Mouse (Mus musculus): ENCODE data around the gene Grb2. TPM values are rescaled to one million over a fixed set of nuclear protein-coding genes. Genes with fewer than 3 reads are reported as not detected.

The Grb2 gene
- total RNA-seq (2022) = 100 to 1,000 TPM; 206 to 217 (median 212) TPM

GRCm38 (mm10) chr11:115708209-115708876, at the start of gene Grb2:
Grb2 (minus strand) TSS chr11:115708597.
- DNase-seq (ENCODE audit: low spot score in 2 of 2) = peak; percentile 87 to 96

DNA sequence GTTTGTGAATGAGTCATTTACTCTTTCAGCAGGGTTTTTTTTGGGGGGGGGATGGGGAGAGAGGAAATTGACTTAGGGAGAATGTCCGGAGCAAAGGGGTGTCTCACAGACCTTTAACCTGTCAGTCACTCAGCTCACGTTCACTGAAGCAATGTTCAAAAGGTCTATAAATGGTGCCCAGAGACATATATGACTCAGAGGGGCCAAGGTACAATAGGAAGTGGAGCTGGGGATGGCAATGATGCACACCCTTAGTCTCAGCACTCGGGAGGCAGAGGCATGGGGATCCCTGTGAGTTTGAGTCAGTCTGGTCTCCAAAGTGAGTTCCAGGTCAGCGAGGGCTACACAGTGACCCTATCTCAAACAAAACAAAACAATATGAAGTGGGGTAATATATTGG, 45.1 kb upstream of the Grb2 start:
- DNase-seq (ENCODE audit: low spot score in 2 of 2) = no peak

- DNase-seq (ENCODE audit: low spot score in 2 of 2) = no peak
Measured at GRCm38 (mm10) chr11:115752653-115753052, 44.3 kb upstream of the Grb2 start.

- DNase-seq (ENCODE audit: low spot score in 2 of 2) = no peak
Measured at GRCm38 (mm10) chr11:115751725-115752124, 43.3 kb upstream of the Grb2 start.

DNA sequence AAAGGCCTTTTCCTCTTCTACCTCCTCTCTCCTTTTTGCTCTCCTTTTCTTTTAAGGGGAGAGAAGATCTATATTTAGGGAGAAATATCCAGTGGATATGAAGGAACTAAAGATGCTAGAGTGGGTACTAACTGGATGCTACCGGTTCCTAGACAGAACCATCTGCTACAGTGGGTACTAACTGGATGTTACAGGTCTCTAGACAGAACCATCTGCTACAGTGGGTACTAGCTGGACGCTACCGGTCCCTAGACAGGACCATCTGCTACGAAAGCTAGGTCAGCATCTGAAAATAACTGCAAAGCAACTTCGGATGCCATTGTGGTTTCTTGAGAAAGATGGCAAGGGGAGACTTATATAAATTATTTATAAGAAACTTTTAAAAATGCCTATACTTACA, 41.4 kb upstream of the Grb2 start:
- peak in 1 of 2 experiments; percentile 18 for DNase-seq (ENCODE audit: low spot score in 2 of 2)

DNA sequence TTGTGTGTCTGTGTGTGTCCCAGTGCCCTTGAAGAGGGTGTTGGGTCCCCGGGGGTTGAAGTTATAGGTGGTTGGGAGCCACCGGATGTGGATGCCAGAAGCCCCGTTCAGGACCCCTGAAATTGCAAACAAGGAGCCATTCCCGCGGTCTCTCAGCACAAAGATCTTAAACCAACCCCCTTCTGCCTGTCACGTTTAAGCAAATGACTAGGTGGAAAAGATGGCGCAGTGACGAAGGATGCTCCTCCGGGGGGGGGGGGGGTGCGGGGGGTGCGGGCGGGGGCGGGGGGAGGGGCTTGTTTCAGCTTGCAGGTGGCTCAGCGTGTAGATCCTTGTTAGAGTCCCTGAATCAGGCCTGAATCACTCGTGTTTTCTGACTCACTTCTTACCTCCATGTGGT, 39.0 kb upstream of the Grb2 start:
- DNase-seq (ENCODE audit: low spot score in 2 of 2) = no peak

- DNase-seq (ENCODE audit: low spot score in 2 of 2) = no peak
Measured at GRCm38 (mm10) chr11:115746762-115747161, 38.4 kb upstream of the Grb2 start.

DNA sequence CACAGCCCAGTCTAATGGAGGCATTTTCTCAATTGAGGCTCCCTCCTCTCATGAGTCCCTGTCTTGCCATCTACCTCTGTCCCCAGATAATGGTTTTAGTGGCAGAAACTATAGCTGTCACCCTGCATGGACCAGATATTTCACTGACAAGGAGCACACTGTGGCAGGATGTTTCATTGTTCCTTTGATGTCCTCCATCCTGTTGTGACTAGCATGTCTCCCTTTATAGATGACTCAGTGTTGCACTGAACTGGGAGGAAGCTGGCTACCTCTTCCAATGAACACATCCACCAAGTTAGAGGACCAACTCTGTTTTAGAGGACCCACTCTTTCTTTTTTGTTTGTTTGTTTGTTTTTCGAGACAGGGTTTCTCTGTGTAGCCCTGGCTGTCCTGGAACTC, 37.7 kb upstream of the Grb2 start:
- DNase-seq (ENCODE audit: low spot score in 2 of 2) = no peak

DNA sequence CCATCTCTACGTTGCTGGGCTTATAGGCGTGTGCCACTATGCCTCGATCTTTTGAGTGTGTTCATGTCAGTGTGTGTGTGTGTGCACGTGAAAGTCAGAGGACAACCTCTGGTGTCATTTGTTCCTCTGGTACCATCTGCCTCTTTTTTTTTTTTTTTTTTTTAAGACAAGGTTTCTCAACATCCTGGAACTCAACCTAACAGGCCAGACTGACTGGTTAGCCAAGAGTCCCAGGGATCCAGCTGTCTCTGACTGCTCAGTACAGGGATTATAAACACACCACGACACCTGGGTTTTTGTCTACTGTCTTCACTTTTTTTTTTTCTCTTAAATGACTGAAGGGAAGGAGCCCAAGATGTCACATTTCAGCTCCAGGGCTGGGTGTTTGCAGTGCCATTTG, 36.0 kb upstream of the Grb2 start:
- DNase-seq (ENCODE audit: low spot score in 2 of 2) = no peak

DNA sequence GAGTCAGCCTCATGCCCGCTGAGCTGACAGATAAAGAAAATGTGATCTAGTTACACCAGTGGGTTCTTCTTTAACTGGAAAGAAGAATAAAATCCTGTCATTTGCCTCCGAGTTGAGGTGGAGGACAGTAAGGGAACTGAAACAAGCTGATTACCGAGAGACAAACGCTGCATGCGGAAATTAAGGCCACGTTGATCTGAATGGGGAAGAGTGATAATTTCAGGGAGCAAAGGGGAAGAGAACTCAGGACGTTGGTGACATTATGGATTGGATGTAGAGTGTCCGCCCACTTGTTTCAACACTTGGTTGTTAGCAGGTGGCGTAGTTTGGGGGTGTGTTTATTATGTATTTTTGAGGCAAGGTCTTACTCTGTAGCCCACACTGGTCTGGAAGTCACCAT, 34.5 kb upstream of the Grb2 start:
- DNase-seq (ENCODE audit: low spot score in 2 of 2) = no peak

GRCm38 (mm10) chr11:115741070-115741469, 32.7 kb upstream of the Grb2 start:
- no peak for DNase-seq (ENCODE audit: low spot score in 2 of 2)

DNA sequence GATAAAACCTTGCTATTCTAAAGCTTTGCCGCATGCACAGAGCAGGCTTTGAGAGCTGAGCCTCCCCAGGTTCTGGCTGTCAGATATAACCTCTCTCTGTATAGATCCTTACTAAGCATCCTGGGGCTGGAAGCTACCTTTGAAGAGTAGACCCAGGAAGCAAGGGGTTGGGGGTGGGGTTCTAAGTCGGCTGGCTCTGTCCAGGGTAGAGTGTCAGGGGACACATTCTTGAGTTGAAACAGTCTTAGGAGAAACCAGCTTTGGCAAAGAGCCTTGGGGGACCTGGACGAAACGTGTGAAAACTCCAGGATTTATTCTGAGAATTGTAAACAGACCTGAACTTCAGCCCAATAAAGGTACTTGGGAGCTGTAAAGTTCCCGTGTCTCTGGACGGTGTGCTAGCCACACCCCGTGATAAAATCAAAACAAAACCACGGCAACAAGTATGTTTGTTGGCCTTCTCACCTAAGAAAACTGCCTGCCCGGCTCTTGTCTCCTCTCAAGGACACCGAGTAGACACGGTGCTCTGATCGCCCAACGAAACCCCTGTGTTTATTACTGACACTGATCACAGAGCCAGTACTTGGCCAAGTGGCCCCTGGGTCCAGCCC, 30.0 kb upstream of the Grb2 start:
- no peak for DNase-seq (ENCODE audit: low spot score in 2 of 2)

- DNase-seq (ENCODE audit: low spot score in 2 of 2) = no peak
Measured at GRCm38 (mm10) chr11:115737608-115738208, 29.3 kb upstream of the Grb2 start.

- DNase-seq (ENCODE audit: low spot score in 2 of 2) = no peak
Measured at GRCm38 (mm10) chr11:115734041-115734686, 25.8 kb upstream of the Grb2 start.

- DNase-seq (ENCODE audit: low spot score in 2 of 2) = no peak
Measured at GRCm38 (mm10) chr11:115723231-115723630, 14.8 kb upstream of the Grb2 start.

DNA sequence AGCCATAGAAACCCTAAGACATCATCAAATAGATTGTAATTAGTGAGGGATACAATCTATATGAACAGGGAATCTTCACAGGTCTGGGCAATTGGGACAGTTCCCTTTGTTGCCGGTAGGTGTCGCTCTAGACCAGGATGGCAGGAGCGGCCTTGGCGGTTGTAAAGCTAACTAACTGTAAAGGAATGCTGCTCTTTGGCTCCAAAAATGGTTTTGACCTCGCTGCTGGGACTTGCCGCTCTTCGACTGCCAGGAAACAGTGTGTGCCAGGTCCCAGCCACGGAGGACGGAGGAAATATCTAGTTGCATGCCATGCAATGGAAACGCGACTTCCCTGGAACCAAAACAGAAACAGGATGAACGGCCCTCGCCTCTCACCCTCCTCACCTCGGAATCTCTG, 14.2 kb upstream of the Grb2 start:
- peak; percentile 38 to 81 for DNase-seq (ENCODE audit: low spot score in 2 of 2)

GRCm38 (mm10) chr11:115717660-115718390, 9.4 kb upstream of the Grb2 start:
- no peak for DNase-seq (ENCODE audit: low spot score in 2 of 2)

DNA sequence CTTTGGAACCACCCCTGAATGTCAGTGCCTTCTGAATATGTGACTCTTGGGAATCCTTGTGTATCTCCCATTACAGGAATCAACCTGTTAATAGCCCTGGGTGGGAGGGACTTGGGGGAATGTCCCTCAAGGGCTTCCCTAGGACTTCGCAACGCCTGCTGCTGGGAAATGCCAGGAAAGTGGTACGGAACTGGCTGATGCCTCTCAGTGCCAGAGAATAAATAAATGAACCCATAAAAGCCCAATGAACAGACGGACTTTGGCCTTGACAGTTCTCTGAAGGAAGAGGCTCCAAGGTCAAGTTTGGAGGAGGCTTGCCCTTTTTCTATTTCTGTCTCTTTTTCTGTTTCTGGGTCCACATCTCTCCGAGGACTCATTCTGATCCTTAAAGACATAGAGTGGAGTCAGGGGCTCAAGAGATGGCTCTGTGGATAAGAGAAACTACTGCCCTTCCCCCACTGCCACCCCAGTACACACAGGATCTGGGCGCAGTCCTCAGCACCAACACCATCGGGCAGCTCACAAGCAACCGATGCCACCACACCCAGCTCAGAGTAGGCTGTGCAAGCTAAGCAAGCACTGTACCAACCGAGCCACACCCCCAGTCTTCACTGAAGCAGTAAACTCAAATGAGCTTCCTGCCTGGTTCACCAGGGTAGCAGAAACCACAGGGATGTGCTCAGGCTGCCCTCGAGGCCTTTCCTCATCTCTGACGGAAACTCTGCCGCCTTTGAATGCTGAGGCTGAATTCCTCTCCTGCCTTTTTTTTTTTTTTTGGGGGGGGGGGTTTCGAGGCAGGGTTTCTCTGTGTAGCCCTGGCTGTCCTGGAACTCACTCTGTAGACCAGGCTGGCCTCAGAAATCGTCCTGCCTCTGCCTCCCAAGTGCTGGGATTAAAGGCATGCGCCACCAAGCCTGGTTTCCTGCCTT, 8.3 kb upstream of the Grb2 start:
- no peak for DNase-seq (ENCODE audit: low spot score in 2 of 2)

DNA sequence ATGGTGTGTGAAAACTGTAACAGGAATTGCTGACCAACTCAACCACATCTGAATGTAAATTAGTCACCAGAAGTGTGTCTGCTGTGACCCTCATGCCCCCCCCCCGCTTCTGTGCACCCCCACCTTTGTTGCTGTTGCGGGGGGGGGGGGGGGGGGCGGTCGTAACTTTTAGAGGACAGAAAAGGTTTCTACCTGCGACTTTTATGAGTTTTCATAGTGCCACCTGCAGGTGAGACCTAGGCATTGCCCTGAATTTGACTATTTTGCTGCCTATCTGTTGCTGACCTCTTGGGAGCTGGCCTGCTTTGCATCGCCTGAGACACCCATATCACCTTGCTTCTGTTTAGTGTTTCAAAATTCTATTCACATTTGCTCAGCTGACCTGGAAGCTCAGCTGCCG, 6.1 kb upstream of the Grb2 start:
- DNase-seq (ENCODE audit: low spot score in 2 of 2) = peak in 1 of 2 experiments; percentile 53

DNA sequence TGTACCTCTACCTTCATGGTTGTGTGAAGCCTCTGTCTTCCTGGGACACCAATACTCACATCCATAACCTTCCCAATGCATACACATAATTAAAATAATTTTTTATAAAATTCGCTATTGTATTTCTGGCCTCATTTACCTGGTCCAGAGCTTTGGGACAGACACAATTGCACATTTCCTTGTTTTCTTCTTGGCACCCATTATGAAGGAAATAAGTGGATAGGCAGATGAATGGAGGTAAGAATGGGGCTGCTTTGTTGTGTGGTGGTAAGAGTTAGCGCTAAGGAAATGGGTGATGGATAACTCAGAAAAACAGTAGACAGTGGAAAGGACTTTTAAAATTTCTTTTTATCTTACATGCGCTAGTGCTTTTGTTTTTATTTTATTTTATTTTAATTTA, 5.0 kb upstream of the Grb2 start:
- no peak for DNase-seq (ENCODE audit: low spot score in 2 of 2)

Data from left cerebral cortex, adult 8-10 months (tissue).